Mouse (Mus musculus) stomach, postnatal 0 days (tissue): Measurements from ENCODE around the gene Ctc1. TPM values are rescaled to one million over a fixed set of nuclear protein-coding genes. Genes with fewer than 3 reads are reported as not detected.
A peak's percentile ranks its signal among the peaks of the same experiment; 100 is the strongest.

ENCODE experiments used
- ATAC-seq: fragments of 200-750 bp; cut with Nextera tagmentation; 2 replicates; pipeline ENCODE4 v1.8.0; 2017; ENCODE audit not compliant: low FRiP score, low TSS enrichment
- DNase-seq: peaks from one replicate; pipeline ENCODE4 v3.0.0-alpha.2; 2016; ENCODE audit warnings: low spot score
- H3K27ac ChIP-seq: fragments of 300-500 bp; sonication (generic); replicated peaks from 2 replicates; pipeline ENCODE4 v1.5.1; 2014; ENCODE audit warnings: mild to moderate bottlenecking, control low read depth
- H3K27me3 ChIP-seq: fragments of 300-500 bp; sonication (generic); 2 replicates; pipeline ENCODE4 v1.6.1; 2014; ENCODE audit warnings: low read length; ENCODE audit not compliant: control insufficient read depth, insufficient read depth
- H3K36me3 ChIP-seq: fragments of 300-500 bp; sonication (generic); 2 replicates; pipeline ENCODE4 v1.6.1; 2014; ENCODE audit warnings: low read length, mixed read lengths; ENCODE audit not compliant: control insufficient read depth, insufficient read depth
- H3K4me1 ChIP-seq: fragments of 300-500 bp; sonication (generic); replicated peaks from 2 replicates; pipeline ENCODE4 v1.6.1; 2014; ENCODE audit warnings: antibody characterized with exemption; ENCODE audit not compliant: control insufficient read depth, insufficient read depth
- H3K4me2 ChIP-seq: fragments of 300-500 bp; sonication (generic); replicated peaks from 2 replicates; pipeline ENCODE4 v1.6.1; 2014; ENCODE audit warnings: low read depth, mild to moderate bottlenecking, control low read depth, moderate library complexity
- H3K4me3 ChIP-seq: fragments of 300-500 bp; sonication (generic); 2 replicates; pipeline ENCODE4 v1.5.1; 2014; ENCODE audit warnings: low read depth, low read length, control low read depth
- H3K9ac ChIP-seq: fragments of 300-500 bp; sonication (generic); 2 replicates; pipeline ENCODE4 v1.6.1; 2014; ENCODE audit warnings: mild to moderate bottlenecking, low read length, control low read depth, mixed read lengths
- H3K9me3 ChIP-seq: fragments of 300-500 bp; sonication (generic); 2 replicates; pipeline ENCODE4 v1.6.1; 2016; ENCODE audit warnings: low read length; ENCODE audit not compliant: control insufficient read depth
- CTCF ChIP-seq: IDR thresholded peaks from 2 replicates; pipeline ENCODE4 v1.5.1; 2016; ENCODE audit warnings: antibody characterized with exemption, low read depth, mild to moderate bottlenecking, moderate library complexity
- EP300 ChIP-seq: optimal IDR thresholded peaks from 2 replicates; pipeline ENCODE3; 2016; ENCODE audit warnings: antibody characterized with exemption
- WGBS: fragments of 180-500 bp; shearing (Covaris S2); extraction: QIAGEN DNeasy Blood & Tissue Kit; methylation state at CpG from one replicate; pipeline ENCODE4 v1.1.7; 2014; 5-methylcytosine and 5-hydroxymethylcytosine counted together
- polyA plus RNA-seq: library from polyadenylated mRNA; unstranded; fragments of >200 nt; fragmentation: Nextera tagmentation; extraction: Ambion mirVana; gene quantifications from 2 replicates; pipeline ENCODE4 v1.2.1, GENCODE M21; 2015

Gene Ctc1
- polyA plus RNA-seq, 1 experiment from 2014 or later: 11.1 TPM

GRCm38 (mm10) chr11:69048151-69048550, 32.4 kb downstream of the Ctc1 start:
- Histone ChIP-seq H3K9ac (no peak overlapping the region), H3K4me1 (no peaks in the 10 kb centered on the region), H3K4me2 (no peak overlapping the region), H3K27ac (no peak overlapping the region), H3K27me3 (no peaks in the 10 kb centered on the region), H3K4me3 (no peak overlapping the region), H3K36me3 (no peaks in the 10 kb centered on the region), H3K9me3 (no peaks in the 10 kb centered on the region)
- no peak for ATAC-seq
- no peak for TF ChIP-seq CTCF
- TF ChIP-seq EP300: no peak
- DNase-seq: no peak
- whole genome bisulfite sequencing: 91% methylated on average over 14 of the region's 14 CpGs

GRCm38 (mm10) chr11:69050748-69051147, 35.0 kb downstream of the Ctc1 start:
- no peak for TF ChIP-seq EP300
- no peak for TF ChIP-seq CTCF
- H3K27me3 ChIP-seq: no peaks in the 10 kb centered on the region
- 91% methylated on average over 8 of the region's 8 CpGs for WGBS
- no peak overlapping the region for H3K9ac ChIP-seq
- H3K27ac ChIP-seq: no peak overlapping the region
- no peak overlapping the region for H3K4me3 ChIP-seq
- no peaks in the 10 kb centered on the region for H3K4me1 ChIP-seq
- no peak for DNase-seq
- ATAC-seq: no peak
- H3K4me2 ChIP-seq: no peak overlapping the region
- no peaks in the 10 kb centered on the region for H3K36me3 ChIP-seq
- H3K9me3 ChIP-seq: no peaks in the 10 kb centered on the region

GRCm38 (mm10) chr11:69051771-69052170, 36.1 kb downstream of the Ctc1 start:
- TF ChIP-seq CTCF: no peak
- no peak for TF ChIP-seq EP300
- Histone ChIP-seq H3K27me3 (no peaks in the 10 kb centered on the region), H3K9me3 (no peaks in the 10 kb centered on the region), H3K36me3 (no peaks in the 10 kb centered on the region), H3K4me3 (no peak overlapping the region), H3K4me1 (no peaks in the 10 kb centered on the region), H3K4me2 (no peak overlapping the region), H3K9ac (no peak overlapping the region), H3K27ac (no peak overlapping the region)
- ATAC-seq: no peak
- 82% methylated on average over 4 of the region's 4 CpGs for whole genome bisulfite sequencing
- no peak for DNase-seq

- DNase-seq: no peak
- Histone ChIP-seq H3K4me1 (no peaks in the 10 kb centered on the region), H3K9me3 (no peaks in the 10 kb centered on the region), H3K27me3 (no peaks in the 10 kb centered on the region), H3K36me3 (no peaks in the 10 kb centered on the region), H3K27ac (no peak overlapping the region), H3K4me2 (no peak overlapping the region), H3K4me3 (no peak overlapping the region), H3K9ac (no peak overlapping the region)
- no peak for TF ChIP-seq CTCF
- TF ChIP-seq EP300: no peak
- ATAC-seq: no peak
- WGBS: 89% methylated on average over 2 of the region's 2 CpGs
Measured at GRCm38 (mm10) chr11:69052824-69053421, 37.2 kb downstream of the Ctc1 start.

- TF ChIP-seq EP300: no peak
- TF ChIP-seq CTCF: no peak
- Histone ChIP-seq H3K4me1 (no peaks in the 10 kb centered on the region), H3K4me2 (no peak overlapping the region), H3K9me3 (no peaks in the 10 kb centered on the region), H3K4me3 (no peak overlapping the region), H3K27me3 (no peaks in the 10 kb centered on the region), H3K9ac (no peak overlapping the region), H3K36me3 (no peaks in the 10 kb centered on the region), H3K27ac (no peak overlapping the region)
- ATAC-seq: peak; percentile 88
- DNase-seq: peak; percentile 67
- 42% methylated on average over 3 of the region's 3 CpGs for WGBS
Measured at GRCm38 (mm10) chr11:69053848-69054247, 38.1 kb downstream of the Ctc1 start.

GRCm38 (mm10) chr11:69058265-69058664, 42.6 kb downstream of the Ctc1 start:
- H3K36me3 ChIP-seq: no peaks in the 10 kb centered on the region
- TF ChIP-seq EP300 (no peak), CTCF (no peak)
- ATAC-seq: no peak
- peak overlapping the region; percentile 97 for H3K4me3 ChIP-seq
- H3K27me3 ChIP-seq: no peaks in the 10 kb centered on the region
- H3K27ac ChIP-seq: peak overlapping the region; percentile 90; the same call in 1 of the 2 replicates
- peak overlapping the region; percentile 67 for H3K4me2 ChIP-seq
- 58% methylated on average over 2 of the region's 2 CpGs for WGBS
- H3K4me1 ChIP-seq: peaks cover 2% of the 10 kb centered on the region; the same call in 1 of the 2 replicates
- no peaks in the 10 kb centered on the region for H3K9me3 ChIP-seq
- no peak for DNase-seq
- H3K9ac ChIP-seq: peak overlapping the region; percentile 71; the same call in 1 of the 2 replicates
